Mouse (Mus musculus) heart, adult 2 months (tissue): Measurements from ENCODE around the gene Sstr4. TPM values are rescaled to one million over a fixed set of nuclear protein-coding genes. Genes with fewer than 3 reads are reported as not detected.

ENCODE experiments used
- DNase-seq, 2 experiments: peaks; one replicate each; pipeline ENCODE4 v3.0.0; 2021
- H3K27ac ChIP-seq: fragments of 200-600 bp; 2 replicates; pipeline ENCODE4 v1.8.1; 2022
- H3K27me3 ChIP-seq: fragments of 200-500 bp; 2 replicates; pipeline ENCODE4 v1.6.1; 2012; ENCODE audit warnings: mild to moderate bottlenecking, low read length, inconsistent platforms, mixed read lengths; ENCODE audit not compliant: control insufficient read depth, insufficient read depth
- H3K36me3 ChIP-seq: fragments of 200-500 bp; 2 replicates; pipeline ENCODE4 v1.6.1; 2012; ENCODE audit warnings: low read length, inconsistent platforms; ENCODE audit not compliant: control insufficient read depth, insufficient read depth
- H3K4me1 ChIP-seq: fragments of 200-500 bp; 2 replicates; pipeline ENCODE4 v1.6.1; 2011; ENCODE audit warnings: low read length; ENCODE audit not compliant: control insufficient read depth, insufficient read depth
- H3K4me3 ChIP-seq: fragments of 200-600 bp; 2 replicates; pipeline ENCODE4 v1.8.1; 2022
- H3K79me2 ChIP-seq: fragments of 200-500 bp; replicated peaks from 2 replicates; pipeline ENCODE4 v1.6.1; 2012; ENCODE audit warnings: mild to moderate bottlenecking, inconsistent platforms, low read length, moderate library complexity, mixed read lengths; ENCODE audit not compliant: control insufficient read depth, insufficient read depth
- H3K9ac ChIP-seq: fragments of 200-500 bp; 2 replicates; pipeline ENCODE4 v1.6.1; 2012; ENCODE audit warnings: low read depth, mild to moderate bottlenecking, control low read depth, inconsistent platforms, low read length, mixed read lengths
- CTCF ChIP-seq: fragments of 200-600 bp; IDR thresholded peaks from 2 replicates; pipeline ENCODE4 v1.8.1; 2022; ENCODE audit warnings: antibody characterized with exemption, mild to moderate bottlenecking, moderate library complexity
- EP300 ChIP-seq: fragments of 200-500 bp; IDR thresholded peaks from 2 replicates; pipeline ENCODE4 v1.6.1; 2011; ENCODE audit warnings: low read depth, low read length, control low read depth; ENCODE audit not compliant: insufficient read depth
- POLR2A ChIP-seq: fragments of 200-500 bp; IDR thresholded peaks from 2 replicates; pipeline ENCODE4 v1.6.1; 2011; ENCODE audit warnings: mild to moderate bottlenecking, low read depth, low read length, control low read depth; ENCODE audit not compliant: insufficient read depth
- WGBS: fragments of 180-500 bp; shearing (Covaris S2); methylation state at CpG from one replicate; pipeline ENCODE4 v1.1.7; 2018; 5-methylcytosine and 5-hydroxymethylcytosine counted together
- intact Hi-C: fragments of 180-260 bp; cut with DNase I; formaldehyde crosslinking; loops from one replicate; pipeline ENCODE4 v1.15.1; 2025
- long read RNA-seq: library from polyadenylated mRNA; stranded (forward); transcript quantifications from one replicate; pipeline ENCODE4 v2.0.0, GENCODE M21; 2021
- polyA plus RNA-seq: library from polyadenylated mRNA; depleted of rRNA; stranded (reverse); fragments of >200 nt; gene quantifications from 2 replicates; pipeline ENCODE4 v1.2.3, GENCODE M21; 2012; rRNA removed
- total RNA-seq, 2 experiments: library from RNA; stranded (reverse); gene quantifications; 2 replicates each; pipeline ENCODE4 v1.2.3; 2021

Sstr4 gene
- total RNA-seq (1 to 10 TPM; 1.1 to 2.0 TPM), polyA plus RNA-seq (1.4 and 2.4 TPM in 2 replicates)
- long read RNA-seq, partial matches to known transcripts = 0 of 2 reads
- long read RNA-seq, other reads (novel, unspliced or antisense) = 0 of 2 reads

DNA sequence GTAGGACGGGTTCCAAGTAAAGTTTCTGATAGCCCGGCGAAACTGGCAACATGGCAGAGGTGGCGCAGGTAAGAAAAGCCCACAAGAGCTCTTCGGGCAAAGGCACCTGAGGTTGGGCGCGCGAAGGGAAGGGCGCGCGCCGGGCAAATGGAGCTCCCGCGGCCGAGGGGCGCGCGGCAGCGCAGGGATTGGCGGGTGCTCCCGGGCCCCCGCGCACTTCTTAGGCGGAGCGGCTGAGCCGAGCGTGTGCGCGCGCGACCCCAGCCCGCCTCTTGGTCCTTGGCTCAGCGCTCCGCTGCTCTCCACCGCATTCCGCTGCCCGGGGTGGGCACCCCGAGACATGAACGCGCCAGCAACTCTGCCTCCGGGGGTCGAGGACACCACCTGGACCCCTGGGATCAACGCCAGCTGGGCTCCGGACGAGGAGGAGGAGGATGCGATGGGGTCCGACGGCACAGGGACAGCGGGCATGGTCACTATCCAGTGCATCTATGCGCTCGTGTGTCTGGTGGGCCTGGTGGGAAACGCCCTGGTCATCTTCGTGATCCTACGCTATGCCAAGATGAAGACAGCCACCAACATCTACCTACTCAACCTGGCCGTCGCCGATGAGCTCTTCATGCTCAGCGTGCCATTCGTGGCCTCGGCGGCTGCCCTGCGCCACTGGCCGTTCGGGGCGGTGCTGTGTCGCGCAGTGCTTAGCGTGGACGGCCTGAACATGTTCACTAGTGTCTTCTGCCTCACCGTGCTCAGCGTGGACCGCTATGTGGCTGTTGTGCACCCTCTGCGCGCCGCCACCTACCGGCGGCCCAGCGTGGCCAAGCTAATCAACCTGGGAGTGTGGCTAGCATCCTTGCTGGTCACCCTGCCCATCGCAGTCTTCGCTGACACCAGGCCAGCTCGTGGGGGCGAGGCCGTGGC, at the start of gene Sstr4:
TSS of gene Sstr4 (plus strand) at position 214 of the 921 bp plus-strand sequence.
- WGBS = 10% methylated on average over 83 of the region's 83 CpGs
- Histone ChIP-seq H3K27ac (peak within 1 kb of the TSS; percentile 78), H3K79me2 (no peaks in the 10 kb centered on the region), H3K27me3 (no peaks in the 10 kb centered on the region; the same call in 1 of the 2 replicates), H3K9ac (peak within 1 kb of the TSS; percentile 86), H3K4me3 (peak within 1 kb of the TSS; percentile 57), H3K4me1 (peaks cover 19% of the 10 kb centered on the region), H3K36me3 (peaks cover 16% of the 10 kb centered on the region)
- peak; percentile 76 to 78 for DNase-seq
- TF ChIP-seq EP300 (peak; percentile 75), CTCF (peak; percentile 92), POLR2A (peak; percentile 46; the same call in 1 of the 2 replicates)
- intact Hi-C loops = loop anchor here (2.0 kb wide), 1 partner anchor 47 kb away; no protein-coding TSS in a partner anchor

DNA sequence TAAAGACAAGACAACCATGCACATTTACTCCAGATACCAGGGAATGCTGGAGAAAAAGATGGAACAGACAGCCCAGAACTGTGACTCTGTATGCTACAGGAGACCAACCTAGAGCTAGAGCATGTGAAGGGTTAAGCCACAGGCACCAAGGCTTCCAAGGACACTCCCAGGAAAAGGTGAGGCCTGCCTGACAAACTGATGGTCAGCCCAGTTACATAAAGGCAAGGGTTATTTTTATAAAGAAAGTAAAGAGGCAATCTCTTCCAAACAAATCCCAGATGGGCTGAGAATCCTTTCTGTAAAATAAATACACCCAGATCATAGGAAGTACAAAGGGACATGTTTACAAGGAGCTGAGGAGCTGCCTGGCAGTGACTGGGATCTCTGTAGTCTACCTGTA, 49.8 kb upstream of the Sstr4 start:
- intact Hi-C loops = loop anchor here (5.0 kb wide), 1 partner anchor 62 kb away; the partner anchor contains the start of gene Thbd
- Histone ChIP-seq H3K27ac (peak overlapping the region; percentile 87), H3K36me3 (peaks cover 18% of the 10 kb centered on the region), H3K9ac (no peak overlapping the region), H3K4me1 (peaks cover 12% of the 10 kb centered on the region), H3K4me3 (no peak overlapping the region), H3K79me2 (no peaks in the 10 kb centered on the region; the same call in 1 of the 2 replicates), H3K27me3 (no peaks in the 10 kb centered on the region)
- peak in 1 of 2 experiments; percentile 47 for DNase-seq
- TF ChIP-seq CTCF = peak; percentile 33
- peak; percentile 38; the same call in 1 of the 2 replicates for TF ChIP-seq POLR2A
- peak; percentile 86 for TF ChIP-seq EP300

DNA sequence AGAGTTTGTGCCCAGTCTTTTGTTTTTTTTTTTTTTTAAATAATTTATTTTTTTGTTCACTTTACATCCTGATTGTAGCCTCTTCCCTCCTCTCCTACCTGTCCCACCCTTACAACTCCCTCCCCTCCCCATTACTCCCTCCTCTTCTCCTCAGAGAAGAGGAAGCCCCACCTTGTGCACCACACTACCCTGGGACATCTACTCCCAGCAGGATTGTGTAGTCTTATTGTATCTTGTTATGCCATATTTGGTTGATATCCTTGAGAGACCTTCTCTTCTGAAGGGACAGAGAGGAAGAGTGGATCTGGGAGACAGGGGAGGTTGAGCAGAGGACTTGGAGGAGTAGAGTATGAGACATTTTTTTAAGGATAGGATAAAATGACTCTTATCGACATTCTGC, 48.2 kb upstream of the Sstr4 start:
- H3K27me3 ChIP-seq = no peaks in the 10 kb centered on the region
- WGBS = 53% methylated on average over 1 of the region's 1 CpGs
- TF ChIP-seq CTCF (no peak), EP300 (no peak)
- intact Hi-C loops = loop anchor here (5.0 kb wide), 1 partner anchor 60 kb away; the partner anchor contains the start of gene Thbd
- peaks cover 18% of the 10 kb centered on the region for H3K36me3 ChIP-seq
- no peaks in the 10 kb centered on the region; the same call in 1 of the 2 replicates for H3K79me2 ChIP-seq
- H3K9ac ChIP-seq = no peak overlapping the region
- DNase-seq = no peak
- no peak overlapping the region for H3K4me3 ChIP-seq
- peaks cover 12% of the 10 kb centered on the region for H3K4me1 ChIP-seq
- peak overlapping the region; percentile 87 for H3K27ac ChIP-seq

GRCm38 (mm10) chr2:148349509-148350307, 45.4 kb upstream of the Sstr4 start:
- DNase-seq = no peak
- H3K9ac ChIP-seq = no peak overlapping the region
- H3K4me1 ChIP-seq = peaks cover 11% of the 10 kb centered on the region
- WGBS = 78% methylated on average over 4 of the region's 4 CpGs
- H3K27ac ChIP-seq = no peak overlapping the region
- H3K4me3 ChIP-seq = no peak overlapping the region
- no peaks in the 10 kb centered on the region; the same call in 1 of the 2 replicates for H3K79me2 ChIP-seq
- intact Hi-C loops = loop anchor here (2.0 to 5.0 kb wide), 2 partner anchors 45 to 58 kb away; partner anchors contain the start of genes Sstr4 and Thbd
- peaks cover 15% of the 10 kb centered on the region for H3K36me3 ChIP-seq
- TF ChIP-seq EP300 = no peak
- TF ChIP-seq CTCF = no peak
- no peak for TF ChIP-seq POLR2A
- H3K27me3 ChIP-seq = no peaks in the 10 kb centered on the region

GRCm38 (mm10) chr2:148350460-148350859, 44.7 kb upstream of the Sstr4 start:
- intact Hi-C loops = no loop called here
- TF ChIP-seq POLR2A = no peak
- no peak for TF ChIP-seq EP300
- TF ChIP-seq CTCF = no peak
- Histone ChIP-seq H3K4me3 (no peak overlapping the region), H3K27ac (no peak overlapping the region), H3K79me2 (no peaks in the 10 kb centered on the region; the same call in 1 of the 2 replicates), H3K27me3 (no peaks in the 10 kb centered on the region), H3K9ac (no peak overlapping the region), H3K4me1 (peaks cover 9% of the 10 kb centered on the region), H3K36me3 (peaks cover 12% of the 10 kb centered on the region)
- DNase-seq = no peak
- 54% methylated on average over 2 of the region's 2 CpGs for WGBS
